Mouse (Mus musculus) forebrain, embryonic 11.5 days (tissue): ENCODE measurements at regions not wholly inside any gene's neighbourhood (a gene's known extent, or its start where the extent isn't known, plus 50 kb on each side); places are given as distances from the start of the nearest gene placed in this dataset.
"Not testable (repeated sequence)": the region's sequence is repeated elsewhere in the genome, so short reads cannot be mapped to it uniquely, and the experiment has no call there.

Experiments used
- ATAC-seq: fragments of 200-750 bp; cut with Nextera tagmentation; replicated peaks from 2 replicates; pipeline ENCODE4 v1.8.0; 2017; ENCODE audit warnings: moderate TSS enrichment; ENCODE audit not compliant: low FRiP score
- DNase-seq: peaks from one replicate; pipeline ENCODE4 v3.0.0-alpha.2; 2017; ENCODE audit warnings: low spot score
- H3K27ac ChIP-seq: fragments of 300-500 bp; sonication (generic); 2 replicates; pipeline ENCODE4 v1.5.1; 2014; ENCODE audit warnings: low read depth, low read length
- H3K27me3 ChIP-seq: fragments of 300-500 bp; sonication (generic); 2 replicates; pipeline ENCODE4 v1.6.1; 2014; ENCODE audit warnings: mild to moderate bottlenecking, low read length, mixed read lengths; ENCODE audit not compliant: control insufficient read depth, insufficient read depth
- H3K36me3 ChIP-seq: fragments of 300-500 bp; sonication (generic); 2 replicates; pipeline ENCODE4 v1.6.1; 2014; ENCODE audit warnings: mild to moderate bottlenecking, low read length, moderate library complexity, mixed read lengths; ENCODE audit not compliant: control insufficient read depth, insufficient read depth
- H3K4me1 ChIP-seq: fragments of 300-500 bp; sonication (generic); replicated peaks from 2 replicates; pipeline ENCODE4 v1.6.1; 2014; ENCODE audit warnings: low read length, mixed read lengths; ENCODE audit not compliant: control insufficient read depth, insufficient read depth
- H3K4me2 ChIP-seq: fragments of 300-500 bp; sonication (generic); 2 replicates; pipeline ENCODE4 v1.6.1; 2014; ENCODE audit warnings: low read depth, mild to moderate bottlenecking, low read length, moderate library complexity, mixed read lengths; ENCODE audit not compliant: severe bottlenecking
- H3K4me3 ChIP-seq: fragments of 300-500 bp; sonication (generic); 2 replicates; pipeline ENCODE4 v1.5.1; 2014; ENCODE audit warnings: low read depth, low read length
- H3K9ac ChIP-seq: fragments of 300-500 bp; sonication (generic); 2 replicates; pipeline ENCODE4 v1.6.1; 2014; ENCODE audit warnings: low read length
- H3K9me3 ChIP-seq: fragments of 300-500 bp; sonication (generic); 2 replicates; pipeline ENCODE4 v1.6.1; 2016; ENCODE audit warnings: low read length, mixed read lengths; ENCODE audit not compliant: control insufficient read depth
- WGBS: fragments of 180-500 bp; shearing (Covaris S2); extraction: QIAGEN DNeasy Blood & Tissue Kit; methylation state at CpG from one replicate; pipeline ENCODE4 v1.1.7; 2014; 5-methylcytosine and 5-hydroxymethylcytosine counted together

- H3K4me2 ChIP-seq: no peak overlapping the region
- H3K36me3 ChIP-seq: no peaks in the 10 kb centered on the region
- H3K9me3 ChIP-seq: no peaks in the 10 kb centered on the region
- no peak overlapping the region for H3K4me3 ChIP-seq
- H3K9ac ChIP-seq: no peak overlapping the region
- DNase-seq (no peak), ATAC-seq (0 out of 2 replicates have a peak, but pooled peaks have one; percentile 46)
- H3K27me3 ChIP-seq: no peaks in the 10 kb centered on the region
- WGBS: 53% methylated on average over 1 of the region's 1 CpGs
- no peaks in the 10 kb centered on the region for H3K4me1 ChIP-seq
- no peak overlapping the region for H3K27ac ChIP-seq
These were observed 146.2 kb downstream of the Gm28710 start for GRCm38 (mm10) chr5:16937840-16938239.

GRCm38 (mm10) chr5:16947430-16947829 lies 155.8 kb downstream of the Gm28710 start:
- Histone ChIP-seq H3K4me2 (no peak overlapping the region), H3K4me1 (no peaks in the 10 kb centered on the region), H3K9ac (no peak overlapping the region), H3K36me3 (no peaks in the 10 kb centered on the region), H3K4me3 (no peak overlapping the region), H3K27ac (no peak overlapping the region), H3K9me3 (no peaks in the 10 kb centered on the region), H3K27me3 (no peaks in the 10 kb centered on the region)
- DNase-seq (no peak), ATAC-seq (peak; percentile 78)
- 21% methylated on average over 1 of the region's 1 CpGs for whole genome bisulfite sequencing

- no peaks in the 10 kb centered on the region for H3K27me3 ChIP-seq
- H3K9ac ChIP-seq: no peak overlapping the region
- H3K9me3 ChIP-seq: no peaks in the 10 kb centered on the region
- H3K4me2 ChIP-seq: no peak overlapping the region
- 73% methylated on average over 4 of the region's 4 CpGs for WGBS
- no peak overlapping the region for H3K4me3 ChIP-seq
- DNase-seq (no peak), ATAC-seq (no peak)
- no peaks in the 10 kb centered on the region for H3K36me3 ChIP-seq
- no peaks in the 10 kb centered on the region for H3K4me1 ChIP-seq
- H3K27ac ChIP-seq: no peak overlapping the region
These were observed 176.1 kb downstream of the Gm28710 start for GRCm38 (mm10) chr5:16967735-16968134.

- not testable (repeated sequence) for H3K9ac ChIP-seq, H3K27ac ChIP-seq, DNase-seq, H3K4me2 ChIP-seq, H3K9me3 ChIP-seq, ATAC-seq, H3K4me3 ChIP-seq, H3K4me1 ChIP-seq, H3K27me3 ChIP-seq, H3K36me3 ChIP-seq
- WGBS: 12% methylated on average over 1 of the region's 1 CpGs
These were observed 177.2 kb downstream of the Gm28710 start for GRCm38 (mm10) chr5:16968817-16969216.

GRCm38 (mm10) chr5:16973206-16973896 lies 181.7 kb downstream of the Gm28710 start:
- DNase-seq: no peak
- no peak overlapping the region for H3K9ac ChIP-seq
- H3K36me3 ChIP-seq: no peaks in the 10 kb centered on the region
- no peak for ATAC-seq
- H3K4me1 ChIP-seq: no peaks in the 10 kb centered on the region
- no peak overlapping the region for H3K27ac ChIP-seq
- H3K9me3 ChIP-seq: no peaks in the 10 kb centered on the region
- no peaks in the 10 kb centered on the region for H3K27me3 ChIP-seq
- 91% methylated on average over 1 of the region's 1 CpGs for WGBS
- H3K4me3 ChIP-seq: no peak overlapping the region
- no peak overlapping the region for H3K4me2 ChIP-seq

GRCm38 (mm10) chr5:16976006-16976405 lies 184.4 kb downstream of the Gm28710 start:
- Histone ChIP-seq H3K27ac (no peak overlapping the region), H3K4me1 (no peaks in the 10 kb centered on the region), H3K4me3 (no peak overlapping the region), H3K9ac (no peak overlapping the region), H3K4me2 (no peak overlapping the region), H3K9me3 (no peaks in the 10 kb centered on the region), H3K36me3 (no peaks in the 10 kb centered on the region), H3K27me3 (no peaks in the 10 kb centered on the region)
- DNase-seq: no peak
- 91% methylated on average over 2 of the region's 2 CpGs for WGBS
- no peak for ATAC-seq

GRCm38 (mm10) chr5:16984877-16985276 lies 193.3 kb downstream of the Gm28710 start:
- Histone ChIP-seq H3K27ac (no peak overlapping the region), H3K4me3 (no peak overlapping the region), H3K4me2 (no peak overlapping the region), H3K4me1 (no peaks in the 10 kb centered on the region), H3K9ac (no peak overlapping the region), H3K27me3 (no peaks in the 10 kb centered on the region), H3K9me3 (no peaks in the 10 kb centered on the region), H3K36me3 (no peaks in the 10 kb centered on the region)
- WGBS: 90% methylated on average over 2 of the region's 2 CpGs
- DNase-seq (no peak), ATAC-seq (no peak)

- no peak overlapping the region for H3K9ac ChIP-seq
- WGBS: 55% methylated on average over 1 of the region's 1 CpGs
- no peaks in the 10 kb centered on the region for H3K4me1 ChIP-seq
- H3K27ac ChIP-seq: no peak overlapping the region
- no peak overlapping the region for H3K4me2 ChIP-seq
- no peak for DNase-seq
- ATAC-seq: no peak
- H3K9me3 ChIP-seq: no peaks in the 10 kb centered on the region
- H3K36me3 ChIP-seq: no peaks in the 10 kb centered on the region
- H3K4me3 ChIP-seq: no peak overlapping the region
- no peaks in the 10 kb centered on the region for H3K27me3 ChIP-seq
These were observed 199.9 kb downstream of the Gm28710 start for GRCm38 (mm10) chr5:16991518-16991917.

GRCm38 (mm10) chr5:16999183-16999582 lies 207.6 kb downstream of the Gm28710 start:
- Histone ChIP-seq H3K4me3 (no peak overlapping the region), H3K27ac (no peak overlapping the region), H3K9me3 (no peaks in the 10 kb centered on the region), H3K36me3 (no peaks in the 10 kb centered on the region), H3K4me1 (no peaks in the 10 kb centered on the region), H3K4me2 (no peak overlapping the region), H3K9ac (no peak overlapping the region), H3K27me3 (no peaks in the 10 kb centered on the region)
- DNase-seq (no peak), ATAC-seq (no peak)
- 59% methylated on average over 2 of the region's 2 CpGs for WGBS
